Mouse (Mus musculus): ENCODE measurements around the gene Cblb.
A peak's percentile ranks its signal among the peaks of the same experiment; 100 is the strongest.

The Cblb gene

DNA sequence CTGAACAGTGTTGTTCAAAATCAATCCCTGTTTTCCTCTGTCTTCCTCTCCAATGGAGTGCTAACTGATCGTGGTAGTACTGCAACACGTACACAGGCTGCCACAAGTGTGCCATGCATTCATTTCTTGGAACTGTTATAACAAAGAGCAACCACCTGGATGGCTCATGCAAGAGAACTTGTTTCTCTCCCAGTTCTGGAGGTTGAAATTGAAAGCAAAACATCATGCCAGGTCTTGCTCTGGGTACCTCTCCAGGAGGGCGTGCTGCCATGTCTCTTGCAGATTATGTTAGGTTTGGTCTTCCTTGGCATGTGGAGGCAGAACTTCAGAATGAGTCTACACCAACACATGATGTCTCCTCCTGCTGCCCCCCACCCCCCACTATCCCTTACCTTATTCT is 24.2 kb downstream of the Cblb start:
- TF ChIP-seq GATA4 (IDR thresholded peaks at IDR 0.05; ENCODE audit: insufficient replicate concordance, low read length): no peak

DNA sequence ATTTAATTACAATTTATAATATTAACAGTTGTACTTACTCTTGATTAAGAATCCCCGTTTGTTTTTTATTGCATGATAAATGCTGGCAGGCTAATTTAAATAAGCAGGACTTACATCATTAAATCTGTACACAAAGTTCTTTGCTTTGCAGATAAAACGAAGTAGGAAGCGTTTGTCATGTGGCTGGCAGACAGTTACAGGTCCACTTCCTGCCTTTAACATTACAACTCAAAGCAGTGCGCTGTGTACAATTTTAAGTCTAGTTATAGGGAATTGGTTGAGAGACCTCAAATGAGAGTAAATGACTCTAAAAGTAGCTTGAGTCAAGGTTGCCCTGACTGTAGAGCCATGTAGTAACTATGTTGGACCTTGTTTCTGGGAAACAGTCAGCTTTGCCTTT is 25.1 kb downstream of the Cblb start:
- TF ChIP-seq GATA4 (IDR thresholded peaks at IDR 0.05; ENCODE audit: insufficient replicate concordance, low read length): peak; percentile 72; the same call in 1 of the 2 replicates

DNA sequence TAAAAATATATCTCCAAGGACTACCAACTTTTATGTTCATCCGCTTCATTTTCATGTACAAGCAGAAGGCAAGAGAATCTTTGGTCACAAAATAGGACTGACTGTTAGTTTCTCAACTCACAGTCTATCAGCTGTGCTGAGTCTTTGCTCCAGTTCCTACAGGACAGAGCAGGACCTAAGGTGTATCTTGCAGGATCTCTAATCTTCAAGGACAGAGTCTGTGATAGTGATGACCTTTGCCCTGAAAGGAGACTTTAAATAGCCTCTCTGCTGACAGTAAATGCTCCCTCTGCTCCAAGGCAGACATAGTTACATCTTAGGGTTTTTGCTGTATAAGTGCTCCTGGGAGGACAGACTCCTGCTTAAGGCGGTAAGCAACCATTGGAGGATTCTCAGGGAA is 26.3 kb downstream of the Cblb start:
- TF ChIP-seq GATA4 (IDR thresholded peaks at IDR 0.05; ENCODE audit: insufficient replicate concordance, low read length): no peak

DNA sequence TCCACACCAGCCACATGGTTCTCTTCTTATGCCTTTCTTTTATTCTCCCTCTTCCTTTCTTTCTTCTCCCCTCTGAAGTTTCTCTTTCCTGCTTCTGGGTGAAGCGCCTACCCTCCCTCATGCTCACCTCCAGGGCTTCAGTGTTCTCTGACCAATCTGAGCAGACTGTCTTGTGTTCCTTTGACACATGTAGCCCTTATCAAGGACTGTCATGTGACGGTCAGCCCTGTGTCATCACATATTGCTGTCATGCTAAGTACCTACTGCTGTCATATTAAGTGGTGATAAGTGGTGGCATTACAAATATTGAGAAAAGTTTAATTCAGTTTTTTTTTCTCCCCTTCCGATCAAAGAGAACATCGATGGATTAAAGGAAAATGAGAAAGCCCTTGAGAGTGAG is 28.5 kb downstream of the Cblb start:
- TF ChIP-seq GATA4 (IDR thresholded peaks at IDR 0.05; ENCODE audit: insufficient replicate concordance, low read length): no peak

DNA sequence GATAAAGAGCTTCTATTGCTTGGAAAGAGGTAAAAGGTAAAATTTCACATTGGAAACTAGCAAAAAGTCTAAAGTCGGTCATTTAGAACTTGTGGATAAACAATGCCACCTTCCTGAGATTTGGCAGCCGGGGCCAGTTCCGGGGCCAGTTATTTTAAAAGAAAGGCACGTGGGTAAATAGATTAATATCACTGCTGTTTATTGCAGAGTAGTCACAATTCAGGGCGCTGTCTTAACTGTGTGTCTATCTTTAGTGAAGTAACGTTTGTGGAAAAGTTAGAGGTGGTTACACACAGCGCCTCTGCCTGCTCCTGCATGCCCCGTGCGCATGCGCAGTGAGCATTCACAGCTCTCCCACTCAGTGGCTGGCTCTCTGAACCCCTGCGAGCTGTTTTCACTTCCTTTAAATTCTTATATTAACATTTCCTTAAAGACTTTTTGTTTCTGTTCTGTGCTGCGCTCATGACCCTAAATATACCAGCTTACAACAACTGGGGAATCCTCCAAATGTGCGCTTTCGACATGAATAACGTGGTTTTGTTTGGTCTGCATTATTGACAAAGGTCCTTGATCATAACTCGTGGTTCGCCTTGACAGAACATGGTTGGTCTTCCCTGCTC is 29.2 kb downstream of the Cblb start:
- TF ChIP-seq GATA4 (IDR thresholded peaks at IDR 0.05; ENCODE audit: insufficient replicate concordance, low read length): no peak; the same call in 1 of the 2 replicates

DNA sequence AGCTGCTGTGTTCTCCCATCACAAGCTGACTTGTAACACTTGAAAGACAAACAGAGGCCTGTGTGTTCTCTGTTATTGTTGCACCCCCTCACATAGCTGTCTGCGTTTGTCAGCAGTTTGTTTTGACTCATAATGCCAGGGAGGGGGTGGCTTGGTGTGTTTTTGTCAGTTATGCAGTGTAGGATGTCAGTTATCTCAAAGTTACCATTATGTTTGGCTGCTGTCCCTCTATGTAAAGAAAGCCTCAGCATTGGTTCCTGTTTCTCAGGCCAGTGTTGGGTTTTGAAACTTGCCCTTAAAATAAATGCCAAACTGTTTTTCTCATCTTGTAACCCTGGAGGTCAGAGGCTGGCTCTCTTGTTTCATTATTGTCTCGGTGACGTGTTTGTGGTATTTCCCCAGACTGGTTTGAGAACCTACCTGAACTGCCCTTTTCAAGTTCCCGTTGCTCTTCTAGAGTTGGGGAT is 30.0 kb downstream of the Cblb start:
- no peak for TF ChIP-seq GATA4 (IDR thresholded peaks at IDR 0.05; ENCODE audit: insufficient replicate concordance, low read length)

DNA sequence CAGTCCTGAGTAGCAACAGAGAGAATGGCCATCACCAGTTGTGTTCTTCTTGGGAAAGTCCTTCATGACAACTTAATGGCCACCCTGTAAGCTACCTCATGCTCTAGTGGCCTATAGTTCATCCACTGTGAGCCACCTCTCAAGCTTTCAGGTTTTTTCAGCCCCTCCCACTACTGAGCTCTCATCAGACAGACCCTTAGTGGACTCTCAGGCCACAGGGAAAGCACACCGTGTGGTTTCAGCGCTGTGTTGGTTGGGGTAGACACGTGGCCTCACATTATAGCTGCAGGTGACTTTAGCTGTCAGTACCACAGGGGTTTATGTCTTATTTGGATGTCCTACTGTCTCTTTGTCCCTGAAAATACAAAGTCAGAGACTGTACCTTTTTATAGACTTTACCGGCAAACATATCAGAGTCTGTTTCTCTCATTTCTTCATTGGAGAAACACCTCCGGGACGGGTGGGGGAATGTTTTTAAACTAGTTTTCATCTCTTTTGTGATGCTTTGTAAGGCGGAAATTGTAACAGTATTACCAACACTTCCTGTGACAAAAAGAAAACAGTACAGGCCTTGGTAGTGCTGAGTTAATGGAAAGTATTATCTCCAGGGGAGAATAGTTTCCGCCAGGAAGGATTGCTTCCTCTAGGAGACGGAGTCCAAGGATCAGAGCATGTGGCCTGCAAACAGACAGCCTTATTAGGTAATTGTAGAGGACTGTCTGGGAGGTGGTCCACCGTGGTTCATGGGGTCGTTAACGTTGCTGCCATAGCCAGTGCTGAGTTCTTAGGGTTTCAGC is 33.5 kb downstream of the Cblb start:
- TF ChIP-seq GATA4 (IDR thresholded peaks at IDR 0.05; ENCODE audit: insufficient replicate concordance, low read length): peak; percentile 78; the same call in 1 of the 2 replicates

DNA sequence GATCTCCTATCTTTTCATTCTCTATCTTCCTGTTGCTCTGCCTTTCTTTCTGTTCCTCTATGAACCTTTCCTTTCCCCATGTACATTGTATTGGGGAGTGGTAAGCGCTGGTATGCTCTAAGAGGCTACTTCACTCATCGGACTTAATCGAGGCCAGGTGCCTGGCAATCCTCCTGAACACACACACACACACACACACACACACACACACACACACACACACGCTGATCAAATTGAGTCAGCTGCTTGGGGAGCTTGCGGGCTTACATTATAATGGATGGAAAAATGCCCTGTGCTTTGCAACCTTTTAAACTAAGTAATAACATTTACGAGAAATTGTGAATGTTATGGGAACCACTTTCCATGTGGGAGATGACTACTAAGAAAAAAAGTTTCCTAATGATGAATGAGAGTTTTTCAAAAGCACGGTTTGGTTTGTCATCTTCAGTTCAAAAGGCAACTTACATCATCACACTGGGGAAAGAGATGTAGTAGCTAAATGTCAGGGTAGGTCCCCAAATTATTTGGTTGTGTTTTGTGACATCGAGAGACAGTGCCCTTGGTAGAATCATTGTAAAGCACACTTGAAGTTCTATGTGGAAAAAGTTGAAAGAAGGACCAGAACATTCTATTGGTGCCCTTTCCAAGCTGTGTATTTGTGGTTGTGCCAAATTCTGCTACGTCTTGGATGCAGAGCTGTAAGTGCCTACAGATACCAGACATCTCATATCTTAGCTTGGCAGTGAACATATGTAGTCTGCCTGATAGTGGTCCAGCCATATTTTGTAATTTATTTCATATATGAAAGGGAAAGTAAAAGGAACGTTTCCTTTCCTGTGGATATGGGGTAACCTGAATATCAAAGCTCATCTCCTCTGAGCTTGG is 36.8 kb downstream of the Cblb start:
- no peak for TF ChIP-seq GATA4 (IDR thresholded peaks at IDR 0.05; ENCODE audit: insufficient replicate concordance, low read length)

DNA sequence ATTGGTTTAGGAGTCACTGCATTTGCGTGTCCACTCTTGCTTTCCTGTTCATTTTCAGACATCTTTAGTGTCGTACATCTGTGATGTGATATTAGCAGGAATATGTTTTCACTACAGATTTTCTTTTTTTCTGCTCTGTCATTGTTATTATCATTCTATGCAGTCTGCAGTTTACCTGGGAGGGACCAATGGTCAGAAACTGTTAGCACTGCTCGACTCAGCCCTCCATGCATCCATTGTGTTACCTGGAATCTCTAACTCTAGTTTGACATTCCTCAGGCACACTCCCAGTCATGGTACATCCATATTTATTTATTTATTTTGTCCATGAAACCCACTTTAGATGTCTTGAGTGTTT is 37.5 kb downstream of the Cblb start:
- no peak for TF ChIP-seq GATA4 (IDR thresholded peaks at IDR 0.05; ENCODE audit: insufficient replicate concordance, low read length)

DNA sequence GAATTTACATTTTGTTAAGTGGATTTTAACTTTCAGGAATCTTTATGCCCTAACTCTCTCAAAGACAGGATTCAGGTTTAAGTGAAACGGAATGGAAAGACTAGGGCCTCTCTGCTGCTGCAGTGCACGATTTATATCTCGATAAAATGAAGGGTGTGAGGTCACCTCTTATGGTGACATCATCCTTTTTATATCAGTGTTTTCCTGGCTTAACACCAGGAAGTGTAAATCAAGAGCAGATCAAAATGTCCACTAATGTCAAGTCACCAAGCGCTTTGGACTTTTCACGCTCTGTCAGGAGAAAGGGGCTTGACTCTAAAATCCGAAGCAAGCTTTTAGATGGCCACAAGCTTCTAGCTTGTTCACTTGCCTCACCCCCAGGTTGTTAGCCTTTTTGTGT is 38.6 kb downstream of the Cblb start:
- TF ChIP-seq GATA4 (IDR thresholded peaks at IDR 0.05; ENCODE audit: insufficient replicate concordance, low read length): no peak

DNA sequence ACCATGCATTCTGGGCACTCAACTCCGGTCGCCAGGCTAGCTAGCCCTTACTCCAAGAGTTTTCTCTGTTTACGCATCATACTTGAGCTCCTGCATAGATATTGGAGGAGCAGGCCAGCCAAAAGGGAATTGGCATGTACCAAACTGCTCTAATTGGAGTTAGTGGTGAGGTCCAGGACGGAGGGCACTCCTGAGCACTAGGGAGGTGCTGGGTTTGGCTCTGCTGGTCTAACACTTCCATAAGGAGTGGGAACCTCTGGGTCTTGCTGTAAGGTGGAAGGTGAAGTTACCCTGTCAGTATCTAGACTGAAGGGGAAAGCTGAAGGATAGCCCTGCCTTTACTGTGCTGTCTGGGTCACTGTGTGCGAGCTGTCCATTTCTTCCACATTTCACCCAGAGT is 39.1 kb downstream of the Cblb start:
- no peak for TF ChIP-seq GATA4 (IDR thresholded peaks at IDR 0.05; ENCODE audit: insufficient replicate concordance, low read length)

DNA sequence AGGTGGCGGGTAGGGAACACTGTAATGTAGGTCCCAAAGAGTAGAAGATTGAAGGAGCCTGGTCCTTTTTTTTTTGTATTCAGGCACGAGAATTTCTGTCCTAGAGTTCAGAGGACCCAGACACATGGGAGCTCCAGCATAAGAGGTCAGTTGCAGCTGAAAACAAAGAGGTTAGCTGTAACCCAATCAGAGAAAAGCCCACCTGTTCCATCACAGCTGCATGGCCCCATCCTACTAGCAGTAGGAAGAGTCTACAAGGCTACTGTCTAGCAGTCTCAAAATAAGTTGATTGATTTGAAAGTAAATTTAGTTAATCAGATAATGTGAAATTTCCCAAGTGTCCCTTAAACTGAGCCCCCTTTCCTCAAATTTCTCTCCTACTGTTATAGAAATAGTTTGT is 40.3 kb downstream of the Cblb start:
- no peak for TF ChIP-seq GATA4 (IDR thresholded peaks at IDR 0.05; ENCODE audit: insufficient replicate concordance, low read length)

DNA sequence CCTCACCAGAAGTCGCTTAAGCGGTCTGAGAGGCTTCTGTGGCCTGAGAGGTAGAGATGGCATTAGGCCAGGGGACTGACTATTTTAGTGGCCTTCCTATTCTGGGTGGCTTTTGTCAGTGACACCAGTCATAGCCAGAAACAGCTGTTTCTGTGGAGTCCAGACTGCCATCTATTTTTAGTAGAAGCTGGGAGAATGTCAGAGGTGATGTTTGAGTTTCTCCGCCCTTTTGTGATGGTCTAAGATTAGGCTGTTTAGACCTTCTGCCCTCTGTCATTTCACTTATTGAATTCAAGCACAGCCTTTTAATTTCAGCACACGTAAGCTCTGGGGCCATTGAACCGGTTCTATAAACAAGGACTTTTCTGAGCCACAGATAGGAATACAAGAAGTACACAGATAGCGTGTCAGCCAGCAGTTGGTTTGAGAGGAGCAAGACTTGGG is 40.8 kb downstream of the Cblb start:
- TF ChIP-seq GATA4 (IDR thresholded peaks at IDR 0.05; ENCODE audit: insufficient replicate concordance, low read length): peak; percentile 85

DNA sequence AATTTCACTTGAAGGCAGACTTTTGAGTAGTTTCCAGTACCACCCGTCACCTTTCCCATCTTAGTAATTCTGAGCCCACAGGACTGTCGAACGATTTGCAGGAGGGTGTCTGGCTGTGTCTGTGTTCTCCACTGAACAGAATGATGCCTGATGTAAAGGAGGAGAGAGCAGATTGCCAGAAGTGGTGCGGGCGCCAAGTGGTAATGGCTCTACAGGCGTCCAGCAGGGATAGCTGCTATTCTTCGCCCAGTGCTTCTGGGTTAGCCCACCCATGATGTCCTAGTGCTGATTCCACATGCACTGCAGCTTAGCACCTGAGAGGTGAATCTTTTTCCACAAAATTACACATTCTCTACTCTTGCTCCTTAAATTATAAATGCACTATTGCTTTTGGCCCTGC is 45.6 kb downstream of the Cblb start:
- no peak for TF ChIP-seq GATA4 (IDR thresholded peaks at IDR 0.05; ENCODE audit: insufficient replicate concordance, low read length)

DNA sequence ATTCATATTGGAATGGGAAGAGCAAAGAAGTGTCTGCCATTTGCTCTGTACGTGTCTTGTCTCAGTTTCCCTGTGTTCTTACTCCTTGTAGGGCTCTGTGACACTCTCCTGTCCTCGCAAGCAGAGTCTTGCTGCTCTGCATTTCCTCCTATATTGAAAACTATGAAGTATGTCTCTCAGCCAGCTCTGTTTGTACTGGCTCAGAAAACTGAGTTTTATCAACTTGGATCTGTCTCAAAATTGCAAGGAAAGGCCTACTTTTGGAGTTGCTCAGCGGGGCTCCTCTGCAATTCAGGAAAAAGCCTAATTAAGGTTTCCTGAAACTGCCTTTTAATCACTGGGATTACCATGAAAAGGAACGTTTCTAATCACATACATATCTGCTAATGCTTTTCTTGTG is 46.9 kb downstream of the Cblb start:
- TF ChIP-seq GATA4 (IDR thresholded peaks at IDR 0.05; ENCODE audit: insufficient replicate concordance, low read length): no peak

All from liver, adult (tissue).